Mouse (Mus musculus): ENCODE data around the gene Wdr12.
"Not testable (repeated sequence)": the region's sequence is repeated elsewhere in the genome, so short reads cannot be mapped to it uniquely, and the experiment has no call there.

The Wdr12 gene

DNA sequence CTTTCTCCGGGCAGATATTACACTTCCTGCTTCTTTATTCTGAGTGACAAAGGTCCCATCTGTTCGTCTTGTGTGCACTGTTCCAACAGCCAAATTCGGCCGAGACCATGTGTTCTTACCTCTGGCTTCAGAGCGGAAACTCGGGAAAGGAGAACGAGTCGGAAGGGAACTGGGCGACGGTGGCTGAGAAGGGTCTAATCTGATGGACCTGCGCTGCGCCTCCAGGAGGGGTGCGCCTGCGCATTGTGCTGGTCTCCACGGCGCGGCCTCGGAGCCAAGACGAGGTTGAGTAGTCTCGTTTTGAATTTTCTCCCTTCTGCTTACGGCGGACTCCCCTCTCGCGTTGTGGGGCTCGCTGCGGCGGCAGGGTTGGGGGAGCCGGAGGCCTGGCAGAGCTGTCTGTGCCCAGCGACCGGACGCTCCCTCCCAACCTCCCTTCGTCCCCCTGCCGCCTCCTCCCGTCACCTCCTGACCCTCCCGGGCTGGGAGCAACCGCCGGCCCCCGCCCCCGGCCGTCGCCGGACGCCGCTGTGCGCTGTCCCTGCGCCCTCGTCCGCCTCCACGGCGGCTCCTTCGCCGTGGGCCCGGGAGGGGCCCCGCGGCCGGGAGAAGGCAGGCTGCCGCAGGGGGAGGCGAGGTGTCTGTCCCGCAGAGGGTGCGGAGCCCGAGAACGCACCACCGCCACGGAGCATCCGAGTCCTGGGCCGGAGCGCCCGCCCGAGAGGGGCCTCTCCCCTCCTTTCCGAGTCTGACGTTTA is at the start of gene Wdr12, which contains the start of gene Carf:
Wdr12 (minus strand) TSS at position 622 of the 758 bp plus-strand sequence.
Carf (plus strand) TSS at position 224 of the 758 bp plus-strand sequence.
- peak; percentile 96 to 97 for DNase-seq

GRCm38 (mm10) chr1:60137346-60137745 is 38.9 kb upstream of the Wdr12 start:
- no peak for DNase-seq

DNA sequence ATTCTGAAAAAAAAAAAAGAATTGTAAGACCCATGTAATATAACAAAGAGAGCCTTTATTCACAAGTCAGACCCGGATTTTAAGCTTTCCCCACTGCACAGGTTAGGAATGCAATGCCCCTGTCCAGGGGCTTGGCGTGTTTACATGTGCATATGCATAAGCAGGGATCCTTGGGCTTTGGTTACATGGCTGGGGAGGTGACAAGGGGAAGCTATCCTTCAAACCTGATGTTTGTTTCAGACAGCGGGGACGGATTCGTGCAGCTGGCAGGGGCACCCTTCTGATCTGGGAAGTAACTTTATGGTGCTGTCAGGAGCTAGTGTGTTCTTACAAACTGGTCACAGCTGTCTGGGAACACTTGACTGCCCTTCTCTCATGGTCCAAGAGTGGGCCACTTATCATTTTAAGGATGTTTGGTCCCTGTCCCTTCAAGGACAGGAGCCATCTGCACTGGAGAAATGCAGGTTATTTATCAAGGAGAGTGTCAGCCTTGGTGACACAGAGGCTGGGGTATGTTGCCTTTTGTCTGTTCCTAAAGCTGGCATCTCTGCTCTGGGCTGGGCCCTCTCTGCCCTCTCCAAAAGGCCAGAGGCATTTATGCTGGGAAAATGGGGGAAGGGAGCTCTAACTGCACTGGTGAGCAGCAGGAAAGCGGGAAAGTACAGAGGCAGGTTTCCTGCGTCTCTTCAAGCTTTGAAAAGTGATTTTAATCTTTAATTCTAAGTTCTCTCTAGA is 19.4 kb upstream of the Wdr12 start:
- DNase-seq, result no peak

GRCm38 (mm10) chr1:60104582-60104981 is 6.1 kb upstream of the Wdr12 start:
- no peak for DNase-seq

DNA sequence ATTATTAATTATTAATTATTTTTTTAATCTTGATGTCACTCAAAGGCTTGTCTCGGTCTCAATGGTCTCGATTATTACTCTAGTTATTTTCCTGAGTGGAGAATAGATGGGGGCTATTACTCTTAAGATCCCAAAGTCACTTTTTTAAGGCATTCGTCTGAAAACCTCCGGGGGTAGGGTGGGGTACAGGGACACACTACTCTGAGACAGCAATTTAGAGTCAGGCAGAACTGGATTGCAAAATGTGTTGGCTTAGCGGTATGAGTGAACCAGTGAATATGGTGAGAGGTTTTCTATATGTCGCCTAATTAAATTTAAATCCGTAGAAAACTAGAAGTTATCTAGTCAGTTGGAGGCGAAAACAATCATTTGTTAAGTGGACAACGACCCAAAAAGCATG is 394 bp upstream of the Wdr12 start:
- no peak for DNase-seq

DNA sequence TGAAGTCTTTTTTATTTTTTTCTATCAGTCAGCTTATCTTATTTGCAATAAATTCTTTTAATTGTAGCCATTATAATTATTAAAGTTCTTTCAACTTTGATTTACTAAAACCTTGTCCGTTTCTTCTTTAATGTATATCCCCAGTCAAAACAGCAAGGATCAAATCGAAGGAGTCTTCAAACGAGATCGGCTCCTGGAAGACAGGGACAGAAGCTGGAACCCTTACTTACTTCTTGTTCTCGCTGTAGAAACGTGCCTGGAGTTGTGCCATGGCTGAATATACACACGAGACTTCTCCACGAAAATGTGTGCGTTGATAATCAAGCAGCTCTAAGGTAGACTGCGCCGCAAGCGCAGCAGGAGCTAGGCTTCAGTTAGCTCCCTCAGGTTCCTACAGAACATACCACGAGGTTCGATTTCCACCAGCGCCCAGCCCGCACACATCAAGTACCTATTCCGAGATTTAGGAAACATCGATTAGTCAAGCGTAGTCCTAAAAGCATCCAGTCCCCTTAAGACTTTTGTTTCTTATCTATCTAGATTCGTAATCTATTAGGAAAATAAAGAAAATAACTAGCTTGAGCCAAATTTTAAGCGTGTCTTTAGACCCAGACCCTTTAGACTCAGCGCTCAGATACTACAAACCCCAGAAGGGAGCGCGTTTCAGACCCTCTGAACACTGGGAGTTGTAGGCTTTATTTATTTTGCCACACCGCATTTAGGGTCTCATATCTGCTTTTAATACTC is 995 bp downstream of the Wdr12 start:
- DNase-seq, result peak; percentile 55 to 65

DNA sequence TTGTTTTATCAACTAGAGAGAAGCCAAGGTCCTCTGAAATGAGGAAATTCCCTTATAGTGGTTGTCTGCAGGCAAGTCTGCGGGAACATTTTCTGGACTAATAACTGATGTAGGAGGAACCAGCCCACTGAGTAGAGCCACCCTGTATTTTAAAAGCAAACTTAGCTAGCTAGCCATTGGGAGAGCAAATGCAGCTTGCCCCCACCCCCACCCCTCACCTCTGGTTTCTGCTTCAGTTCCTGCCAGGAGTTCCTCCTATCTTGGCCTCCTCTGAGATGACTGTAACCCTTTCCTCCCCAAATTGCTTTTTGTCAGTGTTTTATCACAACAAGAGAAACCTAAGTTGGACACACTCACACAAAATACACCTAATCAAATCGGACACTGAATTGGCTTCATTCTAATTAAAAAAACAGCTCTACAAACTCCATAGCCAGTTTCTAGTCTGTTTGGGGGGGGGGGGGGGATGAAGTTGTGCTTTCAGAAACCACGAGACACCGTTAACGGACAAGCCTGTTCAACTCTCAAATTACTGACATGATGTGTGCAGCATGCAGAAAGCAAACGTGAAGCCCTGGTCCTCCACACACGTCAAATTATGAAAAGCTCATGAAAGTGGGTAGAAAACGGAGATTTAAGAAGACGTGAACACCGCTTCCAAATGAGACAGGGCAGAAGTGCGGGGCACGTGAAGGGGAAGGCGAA is 1.7 kb downstream of the Wdr12 start:
- peak; percentile 15 to 32 for DNase-seq

DNA sequence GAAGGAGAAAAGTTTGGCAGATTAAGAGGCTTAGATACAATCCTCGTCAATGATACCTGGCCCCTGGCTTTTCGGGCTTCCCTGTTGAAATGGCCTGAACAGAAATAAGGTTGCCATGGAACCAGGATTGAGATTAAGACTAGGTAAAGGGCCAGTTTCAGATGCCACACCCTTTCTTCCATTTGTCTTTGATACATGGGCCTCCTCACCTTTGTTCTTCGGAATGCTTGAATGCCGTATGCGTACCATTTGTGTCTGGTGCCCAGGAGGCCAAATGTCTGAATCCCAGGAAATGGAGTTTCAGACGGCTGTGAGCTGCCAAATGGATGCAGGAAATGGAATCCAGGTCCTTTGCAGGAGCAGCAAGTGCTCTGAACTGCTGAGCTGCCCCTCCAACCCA is 22.0 kb downstream of the Wdr12 start:
- no peak for DNase-seq

DNA sequence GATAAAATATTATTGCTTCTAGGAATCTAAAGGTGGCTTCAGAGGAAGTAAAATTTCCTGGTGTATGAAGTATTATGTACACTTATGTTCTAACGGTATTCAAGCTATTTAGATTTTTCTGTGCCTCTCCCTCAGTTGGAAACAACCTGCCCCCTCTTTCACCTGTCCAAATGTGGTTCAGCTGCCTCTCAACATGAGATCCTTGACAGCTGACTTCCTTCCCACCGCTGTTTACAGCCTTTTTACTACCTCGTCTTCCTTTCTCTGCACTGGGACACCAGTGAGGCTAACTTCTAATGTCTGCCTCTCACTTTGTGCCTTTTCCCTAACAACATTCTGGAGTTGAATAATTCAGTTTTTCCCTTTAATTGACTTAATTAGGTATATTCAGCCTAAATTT is 22.9 kb downstream of the Wdr12 start:
- peak in 1 of 2 experiments; percentile 29 for DNase-seq

DNA sequence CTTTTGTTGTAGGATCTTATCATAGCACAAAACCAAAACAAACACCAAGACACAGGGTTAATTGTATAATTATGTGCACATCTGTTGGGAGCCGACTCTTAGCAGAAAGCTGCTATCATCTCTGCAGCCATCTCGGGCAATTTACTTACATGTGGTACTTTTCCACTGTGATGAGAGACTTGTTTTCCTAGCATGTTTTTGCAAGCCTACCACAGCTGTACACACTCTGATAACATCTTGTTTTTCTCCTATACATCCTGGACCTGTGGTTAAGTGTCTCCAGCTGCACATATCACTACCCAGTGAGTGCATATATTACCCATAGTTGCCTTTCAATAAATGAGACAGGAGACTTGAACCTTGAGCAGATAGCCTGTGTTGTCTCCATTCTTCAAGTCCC is 23.5 kb downstream of the Wdr12 start:
- DNase-seq, result peak; percentile 16 to 50

DNA sequence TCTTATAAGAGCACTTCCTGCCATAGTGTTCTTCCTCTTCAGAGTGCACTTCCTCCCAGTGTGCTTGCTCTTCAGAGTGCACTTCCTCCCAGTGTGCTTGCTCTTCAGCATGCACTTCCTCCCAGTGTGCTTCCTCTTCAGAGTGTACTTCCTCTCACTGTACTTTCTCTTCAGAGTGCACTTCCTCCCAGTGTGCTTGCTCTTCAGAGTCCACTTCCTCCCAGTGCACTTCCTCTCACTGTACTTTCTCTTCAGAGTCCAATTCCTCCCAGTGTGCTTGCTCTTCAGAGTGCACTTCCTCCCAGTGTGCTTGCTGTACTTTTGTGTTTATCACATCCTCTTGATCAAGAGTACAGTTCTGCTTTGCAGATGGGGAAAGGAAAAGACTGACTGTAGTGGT is 27.7 kb downstream of the Wdr12 start:
- peak; percentile 13 to 35 for DNase-seq

DNA sequence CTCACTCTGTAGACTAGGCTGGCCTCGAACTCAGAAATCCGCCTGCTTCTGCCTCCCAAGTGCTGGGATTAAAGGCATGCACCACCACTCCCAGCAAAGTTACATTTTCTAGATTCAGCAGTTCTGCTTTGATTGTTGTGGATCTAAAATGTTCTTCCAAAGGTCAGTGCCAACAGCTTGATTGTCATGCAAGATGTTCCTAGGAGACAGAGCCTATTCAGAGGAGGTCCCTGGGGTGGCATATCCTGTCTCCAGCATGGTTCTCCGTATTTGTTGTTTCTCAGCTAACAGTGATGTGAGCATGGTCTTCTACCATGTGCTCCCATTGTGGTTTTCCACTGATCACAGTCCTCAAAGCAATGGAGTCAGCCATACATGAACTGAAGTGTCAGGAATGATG is 42.1 kb downstream of the Wdr12 start:
- DNase-seq, result no peak

DNA sequence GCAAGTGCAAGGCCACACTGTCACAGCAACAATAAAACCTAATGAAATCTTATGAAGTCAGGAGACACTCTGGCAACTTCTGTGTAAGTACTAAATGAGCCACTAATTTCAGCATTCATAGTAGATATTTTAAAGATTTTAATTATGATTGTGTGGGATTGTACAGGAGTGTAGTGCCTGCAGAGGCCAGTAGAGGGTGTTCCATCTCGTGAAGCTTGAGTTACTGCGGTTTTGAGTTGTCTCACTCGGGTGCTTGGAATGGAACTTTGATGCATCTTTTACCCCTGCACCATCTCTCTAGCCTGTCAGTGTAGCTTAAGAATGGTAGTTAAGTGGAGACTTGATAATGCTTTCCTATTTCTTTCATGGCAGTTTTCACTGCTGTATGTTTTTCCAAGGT is 43.8 kb downstream of the Wdr12 start:
- peak in 1 of 2 experiments; percentile 36 for DNase-seq

- not testable (repeated sequence) for DNase-seq
Measured at GRCm38 (mm10) chr1:60047481-60047880, 51.0 kb downstream of the Wdr12 start.

- no peak for DNase-seq
Measured at GRCm38 (mm10) chr1:60044595-60044994, 53.9 kb downstream of the Wdr12 start.

- DNase-seq, result peak; percentile 61 to 74
Measured at GRCm38 (mm10) chr1:60042796-60043469, 55.5 kb downstream of the Wdr12 start, which contains the start of gene Ica1l. Gene Ica1l (minus strand): TSS chr1:60043184.

DNA sequence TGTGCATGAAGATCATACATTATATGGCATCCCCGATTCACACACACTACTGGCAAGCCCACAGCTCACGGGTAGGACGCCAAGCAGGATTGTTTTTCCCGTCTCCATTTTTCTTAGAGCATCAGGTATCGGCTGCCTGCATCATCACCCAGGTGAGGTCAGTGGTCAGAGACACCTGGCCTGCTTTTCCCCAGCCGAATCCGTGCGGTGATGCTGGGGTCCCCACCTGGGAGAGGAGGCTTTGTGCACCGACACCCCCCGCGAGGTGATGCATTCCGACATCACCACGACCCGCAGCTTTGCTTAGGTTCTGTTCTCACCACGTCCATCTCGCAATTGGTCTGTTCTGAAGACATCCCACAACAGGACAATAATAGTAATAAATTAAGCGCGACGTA is 56.0 kb downstream of the Wdr12 start:
- peak; percentile 39 to 49 for DNase-seq

- DNase-seq, result no peak
Measured at GRCm38 (mm10) chr1:60035044-60035443, 63.4 kb downstream of the Wdr12 start.
